Mouse (Mus musculus) CH12.LX (cell line): ENCODE results near the gene Prm2.

Experiments used
- BHLHE40 ChIP-seq: IDR thresholded peaks from 2 replicates; pipeline ENCODE4 v1.6.1; 2011; ENCODE audit warnings: mild to moderate bottlenecking, low read depth, low read length, improper control_type of control experiment
- CHD2 ChIP-seq: IDR thresholded peaks from 2 replicates; pipeline ENCODE4 v1.6.1; 2011; ENCODE audit warnings: low read length, improper control_type of control experiment
- CTCF ChIP-seq, 2 experiments: IDR thresholded peaks in 1 of 2; conservative IDR thresholded peaks in 1 of 2; 2 replicates each; pipeline ENCODE4 v1.5.1; 2011 to 2012; ENCODE audit warnings: low read depth in 2 of 2, low read length in 2 of 2, improper control_type of control experiment in 1 of 2, inconsistent platforms in 1 of 2, mild to moderate bottlenecking in 1 of 2, moderate library complexity in 1 of 2
- EP300 ChIP-seq: IDR thresholded peaks from 2 replicates; pipeline ENCODE4 v1.6.1; 2011; ENCODE audit warnings: low read length, improper control_type of control experiment
- KAT2A ChIP-seq: IDR thresholded peaks from 2 replicates; pipeline ENCODE4 v1.6.1; 2012; ENCODE audit warnings: low read length, improper control_type of control experiment, inconsistent platforms; ENCODE audit not compliant: insufficient replicate concordance
- MAFK ChIP-seq: IDR thresholded peaks from 2 replicates; pipeline ENCODE4 v1.6.1; 2011; ENCODE audit warnings: low read length, improper control_type of control experiment; ENCODE audit not compliant: insufficient replicate concordance
- MAX ChIP-seq: IDR thresholded peaks from 2 replicates; pipeline ENCODE4 v1.6.1; 2011; ENCODE audit warnings: low read length, improper control_type of control experiment
- NELFE ChIP-seq: IDR thresholded peaks from 2 replicates; pipeline ENCODE4 v1.6.1; 2011; ENCODE audit warnings: low read depth, low read length, improper control_type of control experiment
- POLR2A ChIP-seq: IDR thresholded peaks from 2 replicates; pipeline ENCODE4 v1.6.1; 2011; ENCODE audit warnings: low read depth, mild to moderate bottlenecking, improper control_type of control experiment, low read length
- POLR2AphosphoS2 ChIP-seq: IDR thresholded peaks from 2 replicates; pipeline ENCODE4 v1.6.1; 2011; ENCODE audit warnings: low read depth, low read length, improper control_type of control experiment
- RCOR1 ChIP-seq: conservative IDR thresholded peaks from 2 replicates; pipeline ENCODE4 v1.6.1; 2012; ENCODE audit warnings: low read depth, mild to moderate bottlenecking, inconsistent platforms, low read length, improper control_type of control experiment
- UBTF ChIP-seq: IDR thresholded peaks from 2 replicates; pipeline ENCODE4 v1.6.1; 2012; ENCODE audit warnings: low read depth, mild to moderate bottlenecking, inconsistent platforms, low read length, improper control_type of control experiment, moderate library complexity
- ZC3H11A ChIP-seq: IDR thresholded peaks from 2 replicates; pipeline ENCODE4 v1.6.1; 2012; ENCODE audit warnings: low read depth, mild to moderate bottlenecking, inconsistent platforms, low read length, improper control_type of control experiment
- ZMIZ1 ChIP-seq: IDR thresholded peaks from 2 replicates; pipeline ENCODE4 v1.6.1; 2012; ENCODE audit warnings: low read depth, mild to moderate bottlenecking, inconsistent platforms, low read length, improper control_type of control experiment

DNA sequence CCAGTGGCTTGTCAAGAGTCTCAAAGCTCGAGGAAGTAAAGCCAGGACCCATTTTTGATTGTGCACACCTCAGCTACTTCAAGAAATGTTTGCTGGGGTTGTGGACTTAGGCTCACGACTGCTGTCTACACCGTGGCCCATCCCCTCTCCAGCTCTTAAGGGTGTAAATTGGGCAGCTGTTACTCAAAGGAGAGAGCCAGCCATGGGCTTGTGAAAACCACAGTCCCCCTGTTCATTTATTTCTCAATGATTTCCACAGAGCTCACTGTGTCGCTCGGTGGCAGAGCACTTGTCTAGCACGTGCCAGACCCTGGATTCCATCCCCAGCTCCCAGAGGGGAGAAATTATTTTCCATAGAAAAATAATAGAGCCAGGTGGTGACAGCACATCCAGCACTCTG lies 39.8 kb downstream of the Prm2 start:
- TF ChIP-seq MAX, result no peak
- no peak for TF ChIP-seq CTCF (conservative IDR thresholded peaks at IDR 0.05 in 1 of 2, IDR thresholded peaks at IDR 0.05 in 1 of 2; ENCODE audit: low read depth in 2 of 2, low read length in 2 of 2)
- no peak for TF ChIP-seq EP300
- TF ChIP-seq MAFK, result no peak
- TF ChIP-seq CHD2, result no peak
- no peak for TF ChIP-seq BHLHE40
- TF ChIP-seq NELFE, result no peak
- no peak for TF ChIP-seq RCOR1
- TF ChIP-seq UBTF, result no peak
- TF ChIP-seq ZMIZ1, result no peak
- TF ChIP-seq POLR2A, result no peak
- no peak for TF ChIP-seq KAT2A
- no peak for TF ChIP-seq POLR2AphosphoS2
- TF ChIP-seq ZC3H11A, result no peak
